Mouse (Mus musculus) forebrain, embryonic 11.5 days (tissue): ENCODE results near the gene Med16. TPM values are rescaled to one million over a fixed set of nuclear protein-coding genes. Genes with fewer than 3 reads are reported as not detected.
"Not testable (repeated sequence)": the region's sequence is repeated elsewhere in the genome, so short reads cannot be mapped to it uniquely, and the experiment has no call there.

ENCODE experiments used
- ATAC-seq: fragments of 200-750 bp; cut with Nextera tagmentation; replicated peaks from 2 replicates; pipeline ENCODE4 v1.8.0; 2017; ENCODE audit warnings: moderate TSS enrichment; ENCODE audit not compliant: low FRiP score
- DNase-seq: peaks from one replicate; pipeline ENCODE4 v3.0.0-alpha.2; 2017; ENCODE audit warnings: low spot score
- H3K27ac ChIP-seq: fragments of 300-500 bp; sonication (generic); 2 replicates; pipeline ENCODE4 v1.5.1; 2014; ENCODE audit warnings: low read depth, low read length
- H3K27me3 ChIP-seq: fragments of 300-500 bp; sonication (generic); 2 replicates; pipeline ENCODE4 v1.6.1; 2014; ENCODE audit warnings: mild to moderate bottlenecking, low read length, mixed read lengths; ENCODE audit not compliant: control insufficient read depth, insufficient read depth
- H3K36me3 ChIP-seq: fragments of 300-500 bp; sonication (generic); 2 replicates; pipeline ENCODE4 v1.6.1; 2014; ENCODE audit warnings: mild to moderate bottlenecking, low read length, moderate library complexity, mixed read lengths; ENCODE audit not compliant: control insufficient read depth, insufficient read depth
- H3K4me1 ChIP-seq: fragments of 300-500 bp; sonication (generic); replicated peaks from 2 replicates; pipeline ENCODE4 v1.6.1; 2014; ENCODE audit warnings: low read length, mixed read lengths; ENCODE audit not compliant: control insufficient read depth, insufficient read depth
- H3K4me2 ChIP-seq: fragments of 300-500 bp; sonication (generic); 2 replicates; pipeline ENCODE4 v1.6.1; 2014; ENCODE audit warnings: low read depth, mild to moderate bottlenecking, low read length, moderate library complexity, mixed read lengths; ENCODE audit not compliant: severe bottlenecking
- H3K4me3 ChIP-seq: fragments of 300-500 bp; sonication (generic); 2 replicates; pipeline ENCODE4 v1.5.1; 2014; ENCODE audit warnings: low read depth, low read length
- H3K9ac ChIP-seq: fragments of 300-500 bp; sonication (generic); 2 replicates; pipeline ENCODE4 v1.6.1; 2014; ENCODE audit warnings: low read length
- H3K9me3 ChIP-seq: fragments of 300-500 bp; sonication (generic); 2 replicates; pipeline ENCODE4 v1.6.1; 2016; ENCODE audit warnings: low read length, mixed read lengths; ENCODE audit not compliant: control insufficient read depth
- WGBS: fragments of 180-500 bp; shearing (Covaris S2); extraction: QIAGEN DNeasy Blood & Tissue Kit; methylation state at CpG from one replicate; pipeline ENCODE4 v1.1.7; 2014; 5-methylcytosine and 5-hydroxymethylcytosine counted together
- polyA plus RNA-seq: library from polyadenylated mRNA; unstranded; fragments of >200 nt; fragmentation: Nextera tagmentation; extraction: Ambion mirVana; gene quantifications from 2 replicates; pipeline ENCODE4 v1.2.1, GENCODE M21; 2014

Gene Med16
- polyA plus RNA-seq, 1 experiment from 2014 or later: 60.4 TPM

DNA sequence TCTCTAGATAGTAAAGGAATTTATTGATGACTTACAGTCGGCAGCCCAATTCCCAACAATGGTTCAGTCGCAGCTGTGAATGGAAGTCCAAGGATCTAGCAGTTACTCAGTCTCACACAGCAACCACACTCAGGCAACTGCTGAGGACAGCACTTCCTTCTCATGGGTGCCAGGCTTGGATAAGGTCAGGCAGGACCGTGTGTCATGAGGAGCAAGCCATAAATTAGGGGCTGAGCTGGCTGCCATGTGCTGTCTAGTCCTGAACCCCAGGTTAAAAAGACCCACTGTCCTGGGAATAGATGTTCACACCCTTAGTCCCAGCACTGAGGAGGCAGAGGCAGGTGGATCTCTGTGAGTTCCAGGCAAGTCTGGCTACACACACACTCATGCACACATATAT, 23.8 kb downstream of the Med16 start:
- ATAC-seq, H3K9me3 ChIP-seq, H3K27ac ChIP-seq, DNase-seq, H3K36me3 ChIP-seq, H3K9ac ChIP-seq, H3K4me2 ChIP-seq, H3K4me3 ChIP-seq, H3K4me1 ChIP-seq: not testable (repeated sequence)
- H3K27me3 ChIP-seq: peaks cover 22% of the 10 kb centered on the region
- 77% methylated on average over 2 of the region's 3 CpGs for WGBS

DNA sequence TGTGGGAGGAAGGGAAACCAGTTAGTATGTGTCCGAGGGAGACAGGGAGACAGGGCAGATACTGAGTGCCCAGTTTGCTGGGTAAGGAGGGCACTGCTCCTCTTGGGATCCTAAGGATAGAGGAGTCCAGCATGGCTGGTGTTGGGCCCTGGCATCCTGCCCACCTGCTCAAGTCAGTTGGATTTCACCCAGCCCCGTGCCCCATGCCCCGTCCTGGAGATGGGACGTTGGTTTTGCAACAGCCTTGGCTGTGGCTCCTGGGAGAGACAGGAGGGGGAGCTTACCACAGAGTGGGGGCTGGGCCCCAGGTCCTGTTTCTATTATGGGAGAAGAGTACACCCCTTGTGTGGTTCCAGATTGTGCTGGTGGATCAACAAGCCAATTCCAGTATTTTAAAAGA, 24.3 kb downstream of the Med16 start:
- Histone ChIP-seq H3K9ac (no peak overlapping the region), H3K4me1 (peaks cover 4% of the 10 kb centered on the region; the same call in 1 of the 2 replicates), H3K27ac (no peak overlapping the region), H3K9me3 (no peaks in the 10 kb centered on the region), H3K4me2 (no peak overlapping the region), H3K36me3 (no peaks in the 10 kb centered on the region), H3K4me3 (no peak overlapping the region), H3K27me3 (peaks cover 22% of the 10 kb centered on the region)
- WGBS: 82% methylated on average over 4 of the region's 4 CpGs
- ATAC-seq (no peak), DNase-seq (no peak)

DNA sequence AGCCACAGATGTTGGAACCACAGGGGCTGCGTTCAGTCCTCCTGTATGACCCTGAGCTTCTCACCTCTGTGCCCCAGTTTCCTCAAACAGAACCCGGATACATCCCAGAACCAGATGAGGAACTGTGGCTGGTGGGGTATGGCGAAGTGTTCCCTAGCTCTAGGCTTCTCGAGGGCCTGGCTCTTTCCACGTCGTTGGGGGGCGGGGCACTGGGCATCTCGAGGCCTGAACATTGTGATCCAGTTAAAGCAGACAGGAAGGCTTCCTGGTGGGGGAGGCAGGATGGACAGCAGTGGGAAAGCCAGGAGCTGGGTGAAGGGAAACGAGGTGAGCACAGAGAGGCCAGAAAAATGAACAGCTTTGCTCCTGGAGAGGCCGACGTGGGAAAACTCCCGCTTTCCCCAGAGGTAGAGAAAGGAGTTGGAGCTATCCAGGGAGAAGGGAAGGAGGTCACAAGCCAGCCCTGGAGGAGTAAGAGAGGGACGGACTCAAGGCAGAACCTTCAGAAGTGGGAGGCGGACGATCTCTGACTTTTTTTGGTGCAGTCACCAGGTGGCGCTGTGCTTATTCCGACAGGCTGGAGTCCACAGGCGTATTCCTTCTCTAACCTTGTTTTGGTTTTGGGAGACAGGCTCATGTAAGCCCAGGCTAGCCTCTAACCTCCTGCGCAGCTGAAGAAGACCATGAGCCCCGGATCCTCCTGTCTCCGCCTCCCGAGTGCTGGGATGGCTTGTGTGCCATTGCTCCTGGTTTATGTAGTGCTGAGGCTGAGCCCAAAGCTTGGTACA, 25.2 kb downstream of the Med16 start:
- peak; percentile 89 for DNase-seq
- Histone ChIP-seq H3K4me1 (peaks cover 4% of the 10 kb centered on the region; the same call in 1 of the 2 replicates), H3K27me3 (peaks cover 22% of the 10 kb centered on the region), H3K4me2 (no peak overlapping the region), H3K9me3 (no peaks in the 10 kb centered on the region), H3K36me3 (no peaks in the 10 kb centered on the region), H3K27ac (no peak overlapping the region), H3K9ac (no peak overlapping the region), H3K4me3 (no peak overlapping the region)
- WGBS: 17% methylated on average over 22 of the region's 22 CpGs
- peak; percentile 57; the same call in 1 of the 2 replicates for ATAC-seq

- Histone ChIP-seq H3K4me1 (peaks cover 4% of the 10 kb centered on the region; the same call in 1 of the 2 replicates), H3K27me3 (peaks cover 22% of the 10 kb centered on the region), H3K9me3 (no peaks in the 10 kb centered on the region), H3K36me3 (no peaks in the 10 kb centered on the region), H3K4me2 (0 out of 2 replicates have a peak overlapping the region, but pooled peaks have one; percentile 20), H3K4me3 (no peak overlapping the region), H3K27ac (no peak overlapping the region), H3K9ac (peak overlapping the region; percentile 27; the same call in 1 of the 2 replicates)
- DNase-seq (no peak), ATAC-seq (no peak)
- 6% methylated on average over 22 of the region's 22 CpGs for WGBS
Measured at GRCm38 (mm10) chr10:79881981-79882380, 26.7 kb downstream of the Med16 start.

GRCm38 (mm10) chr10:79880721-79881120, 28.0 kb downstream of the Med16 start:
- no peak overlapping the region for H3K9ac ChIP-seq
- DNase-seq: no peak
- H3K27me3 ChIP-seq: peaks cover 22% of the 10 kb centered on the region
- ATAC-seq: no peak
- no peak overlapping the region for H3K4me2 ChIP-seq
- no peak overlapping the region for H3K4me3 ChIP-seq
- no peaks in the 10 kb centered on the region for H3K9me3 ChIP-seq
- H3K4me1 ChIP-seq: peaks cover 4% of the 10 kb centered on the region; the same call in 1 of the 2 replicates
- H3K36me3 ChIP-seq: no peaks in the 10 kb centered on the region
- H3K27ac ChIP-seq: no peak overlapping the region
- WGBS: 16% methylated on average over 9 of the region's 9 CpGs

DNA sequence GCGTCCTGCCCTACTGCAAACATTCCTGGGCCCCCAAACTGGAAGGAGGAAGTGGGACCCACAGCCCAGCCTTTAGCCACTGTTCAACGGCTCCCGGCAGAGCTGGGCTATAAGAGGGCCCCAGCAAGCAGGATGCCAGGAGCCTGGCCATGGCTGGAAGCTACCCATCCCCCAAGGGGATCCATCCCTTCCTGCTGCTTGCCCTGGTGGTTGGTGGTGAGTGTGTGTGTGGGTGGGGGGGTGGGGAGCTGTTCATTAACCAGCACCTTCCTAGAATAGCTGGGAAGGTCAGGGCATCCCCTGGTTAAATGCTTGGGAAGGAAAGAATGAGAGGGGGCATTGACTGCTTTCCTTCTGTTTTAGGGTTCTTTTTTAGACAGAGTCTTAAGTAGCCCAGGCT, 29.2 kb downstream of the Med16 start:
- Histone ChIP-seq H3K4me1 (peaks cover 5% of the 10 kb centered on the region; the same call in 1 of the 2 replicates), H3K4me3 (no peak overlapping the region), H3K9me3 (no peaks in the 10 kb centered on the region), H3K9ac (no peak overlapping the region), H3K27me3 (peaks cover 22% of the 10 kb centered on the region), H3K27ac (no peak overlapping the region), H3K4me2 (no peak overlapping the region), H3K36me3 (no peaks in the 10 kb centered on the region)
- ATAC-seq (no peak), DNase-seq (no peak)
- 69% methylated on average over 3 of the region's 3 CpGs for WGBS

GRCm38 (mm10) chr10:79877757-79878156, 31.0 kb downstream of the Med16 start:
- no peak for ATAC-seq
- Histone ChIP-seq H3K4me2 (no peak overlapping the region), H3K4me3 (no peak overlapping the region), H3K27ac (no peak overlapping the region), H3K27me3 (peaks cover 9% of the 10 kb centered on the region), H3K4me1 (peaks cover 10% of the 10 kb centered on the region; the same call in 1 of the 2 replicates), H3K36me3 (no peaks in the 10 kb centered on the region), H3K9me3 (no peaks in the 10 kb centered on the region), H3K9ac (no peak overlapping the region)
- no peak for DNase-seq
- 51% methylated on average over 12 of the region's 12 CpGs for WGBS

GRCm38 (mm10) chr10:79877174-79877573, 31.5 kb downstream of the Med16 start:
- Histone ChIP-seq H3K4me1 (peaks cover 13% of the 10 kb centered on the region; the same call in 1 of the 2 replicates), H3K27me3 (peaks cover 4% of the 10 kb centered on the region), H3K4me3 (no peak overlapping the region), H3K36me3 (no peaks in the 10 kb centered on the region), H3K9me3 (no peaks in the 10 kb centered on the region), H3K27ac (no peak overlapping the region), H3K4me2 (no peak overlapping the region), H3K9ac (no peak overlapping the region)
- WGBS: 60% methylated on average over 1 of the region's 1 CpGs
- DNase-seq (no peak), ATAC-seq (no peak)
